Mouse (Mus musculus) brain, embryonic 18.5 days (tissue): ENCODE results near the gene Olfr259.

ENCODE experiments used
- DNase-seq: peaks from one replicate; pipeline ENCODE4 v3.0.0-alpha.2; 2012; ENCODE audit warnings: low read depth, low spot score

The Olfr259 gene

DNA sequence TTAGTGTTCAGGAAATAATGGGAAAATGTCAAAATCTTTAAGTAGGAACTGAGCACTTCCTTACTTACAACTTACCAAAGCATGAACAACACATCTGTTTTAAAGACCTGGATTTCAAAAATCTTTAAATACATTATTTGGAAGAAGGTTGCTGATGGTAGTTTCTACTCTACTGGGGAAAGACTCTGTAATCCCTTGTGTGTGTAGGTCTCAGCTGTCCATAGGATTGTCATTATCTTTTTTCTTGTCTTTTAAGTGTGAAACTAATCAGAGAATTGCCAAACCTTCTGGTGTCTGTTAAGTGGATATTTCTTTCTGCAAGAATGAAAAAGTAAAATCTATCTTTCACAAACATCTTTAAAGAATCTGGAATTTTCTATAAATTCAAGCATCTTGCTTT lies at the start of gene Olfr259:
Gene Olfr259 (minus strand): TSS at position 101 of the 400 bp plus-strand sequence.
- DNase-seq, result no peak

DNA sequence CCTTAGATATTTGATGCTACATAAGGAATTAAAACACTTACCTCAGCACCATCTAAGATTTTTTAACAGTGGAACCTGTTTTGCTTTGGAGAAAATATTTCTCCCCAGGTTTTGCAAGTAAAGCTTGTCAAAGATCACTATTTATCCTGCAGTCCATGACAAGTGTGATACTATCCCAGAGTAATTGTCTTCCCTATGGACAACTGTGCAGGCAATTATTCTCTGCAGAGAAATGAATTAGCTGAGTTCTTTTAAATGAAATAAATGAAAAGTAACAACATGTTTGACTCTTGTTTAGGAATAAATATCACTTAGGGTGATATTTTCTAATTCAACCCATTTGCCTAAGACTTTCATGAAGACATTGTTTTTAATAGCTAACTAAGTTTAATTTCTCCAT lies 38.2 kb upstream of the Olfr259 start, which contains the start of gene Olfr1111:
Gene Olfr1111 (minus strand): TSS at position 101 of the 400 bp plus-strand sequence.
- DNase-seq, result no peak

DNA sequence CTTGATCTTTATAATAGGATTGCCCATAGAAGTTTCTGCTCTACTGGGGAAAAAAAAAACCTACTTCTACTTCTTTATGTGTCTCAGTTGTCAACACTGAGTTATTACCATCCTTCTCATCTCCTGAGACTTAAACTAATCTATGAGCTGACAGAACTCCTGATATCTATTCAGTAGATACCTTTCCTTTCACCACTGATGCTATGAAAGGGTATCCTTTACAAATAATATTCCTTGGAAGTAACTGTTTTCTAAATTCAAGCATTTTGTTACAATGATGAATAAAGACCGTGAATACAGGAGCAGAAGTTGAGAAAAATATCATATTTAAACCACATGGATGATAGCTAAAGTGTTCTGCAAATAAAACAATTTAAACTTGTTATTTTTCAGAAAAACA lies 25.8 kb upstream of the Olfr259 start, which contains the start of gene Olfr1110:
Gene Olfr1110 (minus strand): TSS at position 101 of the 400 bp plus-strand sequence.
- DNase-seq, result no peak

DNA sequence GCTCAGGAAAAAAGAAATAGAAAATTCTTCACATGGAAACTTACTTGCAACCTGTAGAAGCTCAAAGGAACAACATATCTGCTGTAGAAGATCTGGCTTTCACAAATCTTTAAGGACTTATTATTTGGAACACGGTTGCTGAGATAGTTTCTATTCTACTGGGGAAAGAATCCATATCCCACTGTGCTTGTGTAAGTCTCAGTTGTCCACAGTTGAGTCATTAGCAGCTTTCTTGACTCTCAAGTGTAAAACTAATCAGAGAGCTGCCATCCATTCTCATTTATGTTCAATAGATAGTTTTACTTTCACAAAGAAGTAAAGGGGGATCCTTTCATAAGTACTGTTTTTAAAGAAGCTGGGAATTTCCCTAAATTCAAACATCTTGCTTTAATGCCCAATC lies 18.5 kb downstream of the Olfr259 start, which contains the start of gene Olfr1109:
Gene Olfr1109 (minus strand): TSS at position 101 of the 400 bp plus-strand sequence.
- DNase-seq, result no peak

DNA sequence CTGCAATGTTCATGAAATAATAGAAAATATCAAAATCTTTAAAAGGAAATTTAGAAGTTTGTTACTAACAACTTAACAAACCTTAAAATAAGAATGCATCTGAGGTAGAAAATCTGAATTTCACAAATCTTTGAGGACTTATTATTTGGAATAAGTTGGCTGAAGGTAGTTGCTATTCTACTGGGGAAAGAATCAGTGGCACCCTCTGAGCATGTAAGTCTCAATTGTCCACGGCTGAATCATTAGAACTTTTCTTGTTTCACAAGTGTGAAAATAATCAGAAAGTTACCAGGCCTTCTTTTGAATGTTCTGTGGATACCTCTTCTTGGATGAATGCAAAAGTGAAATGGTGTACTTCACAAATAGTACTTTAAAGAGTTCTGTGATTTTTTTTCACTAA lies 38.6 kb downstream of the Olfr259 start, which contains the start of gene Olfr1107:
Gene Olfr1107 (minus strand): TSS at position 101 of the 400 bp plus-strand sequence.
- no peak for DNase-seq
